In genomic region chr4:24801343-24801742, GRCm38 (mm10) we compare ENCODE assay signal across 20 mouse cellular contexts. TPM values are rescaled to one million over a fixed set of nuclear protein-coding genes. Genes with fewer than 3 reads are reported as not detected.
"Had no signal": no experiment of that assay in that cellular context is flagged by ENCODE, and none has a peak within 500 bp of the region (broad histone marks: within the 10 kb centered on the region; RNA-seq: fewer than 3 reads in every experiment).

No protein-coding gene starts in this region.

- H3K4me3 ChIP-seq: left cerebral cortex, adult 2 months; limb, embryonic 12.5 days; limb, embryonic 15.5 days; midbrain, embryonic 12.5 days; midbrain, embryonic 15.5 days had no signal

- H3K27me3 ChIP-seq: limb, embryonic 12.5 days; limb, embryonic 15.5 days; midbrain, embryonic 12.5 days; midbrain, embryonic 15.5 days had no signal

- H3K9ac ChIP-seq: limb, embryonic 12.5 days; limb, embryonic 15.5 days; liver, embryonic 14.5 days; liver, postnatal 0 days; lung, embryonic 14.5 days; midbrain, embryonic 12.5 days; midbrain, embryonic 15.5 days had no signal

- H3K4me1 ChIP-seq: midbrain, embryonic 12.5 days; midbrain, embryonic 15.5 days had no signal

- ATAC-seq: liver, postnatal 0 days; lung, postnatal 0 days; midbrain, embryonic 15.5 days had no signal

- DNase-seq: kidney, adult 18-20 months; kidney, adult 9 months; kidney, postnatal 14 days; kidney, postnatal 4 days; layer of hippocampus, postnatal 36 days; left cerebral cortex, postnatal 4 days; liver, postnatal 0 days; lung, embryonic 14.5 days; thymus, adult 18-20 months; thymus, postnatal 4 days had no signal

- H3K4me2 ChIP-seq: limb, embryonic 12.5 days; limb, embryonic 15.5 days; liver, embryonic 11.5 days; lung, embryonic 14.5 days; midbrain, embryonic 12.5 days; midbrain, embryonic 15.5 days had no signal

- H3K36me3 ChIP-seq: limb, embryonic 12.5 days; limb, embryonic 15.5 days; midbrain, embryonic 12.5 days; midbrain, embryonic 15.5 days had no signal

- H3K9me3 ChIP-seq: limb, embryonic 12.5 days; limb, embryonic 15.5 days; midbrain, embryonic 12.5 days; midbrain, embryonic 15.5 days had no signal

- H3K27ac ChIP-seq: left cerebral cortex, adult 2 months; limb, embryonic 12.5 days; limb, embryonic 15.5 days; liver, embryonic 14.5 days; macrophage; midbrain, embryonic 12.5 days; midbrain, embryonic 15.5 days had no signal

RNA-seq across cellular contexts. Expression of gene Klhl32, which starts 49.6 kb away (rescaled TPM):
- total RNA-seq: megakaryocyte, adult 5-6 weeks had no signal
- polyA plus RNA-seq: macrophage had no signal
